Mouse (Mus musculus) forebrain, embryonic 13.5 days (tissue): Measurements from ENCODE around the gene Myl6b. TPM values are rescaled to one million over a fixed set of nuclear protein-coding genes. Genes with fewer than 3 reads are reported as not detected.
"Not testable (repeated sequence)": the region's sequence is repeated elsewhere in the genome, so short reads cannot be mapped to it uniquely, and the experiment has no call there.

Experiments
- ATAC-seq: fragments of 200-750 bp; cut with Nextera tagmentation; 2 replicates; pipeline ENCODE4 v1.8.0; 2017
- H3K27ac ChIP-seq: fragments of 300-500 bp; sonication (generic); 2 replicates; pipeline ENCODE4 v1.5.1; 2015; ENCODE audit warnings: inconsistent platforms, mild to moderate bottlenecking, moderate library complexity
- H3K27me3 ChIP-seq: fragments of 300-500 bp; sonication (generic); 2 replicates; pipeline ENCODE4 v1.6.1; 2015; ENCODE audit warnings: mild to moderate bottlenecking, inconsistent platforms
- H3K36me3 ChIP-seq: fragments of 300-500 bp; sonication (generic); 2 replicates; pipeline ENCODE4 v1.6.1; 2015; ENCODE audit warnings: mild to moderate bottlenecking, inconsistent platforms; ENCODE audit not compliant: poor library complexity, severe bottlenecking
- H3K4me1 ChIP-seq: fragments of 300-500 bp; sonication (generic); 2 replicates; pipeline ENCODE4 v1.6.1; 2015; ENCODE audit warnings: inconsistent platforms
- H3K4me2 ChIP-seq: fragments of 300-500 bp; sonication (generic); 2 replicates; pipeline ENCODE4 v1.6.1; 2015; ENCODE audit warnings: inconsistent platforms, mild to moderate bottlenecking, moderate library complexity
- H3K4me3 ChIP-seq: fragments of 300-500 bp; sonication (generic); 2 replicates; pipeline ENCODE4 v1.5.1; 2015; ENCODE audit warnings: mild to moderate bottlenecking, inconsistent platforms
- H3K9ac ChIP-seq: fragments of 300-500 bp; sonication (generic); 2 replicates; pipeline ENCODE4 v1.6.1; 2015; ENCODE audit warnings: mild to moderate bottlenecking, inconsistent platforms
- H3K9me3 ChIP-seq: fragments of 300-500 bp; sonication (generic); replicated peaks from 2 replicates; pipeline ENCODE4 v1.6.1; 2016; ENCODE audit warnings: inconsistent platforms
- WGBS: fragments of 180-500 bp; shearing (Covaris S2); methylation state at CpG from one replicate; pipeline ENCODE4 v1.1.7; 2015; 5-methylcytosine and 5-hydroxymethylcytosine counted together
- polyA plus RNA-seq: library from polyadenylated mRNA; unstranded; fragments of >200 nt; fragmentation: Nextera tagmentation; extraction: Ambion mirVana; gene quantifications from 2 replicates; pipeline ENCODE4 v1.2.1, GENCODE M21; 2015

Gene Myl6b
- polyA plus RNA-seq, 1 experiment from 2014 or later = 4.1 TPM

DNA sequence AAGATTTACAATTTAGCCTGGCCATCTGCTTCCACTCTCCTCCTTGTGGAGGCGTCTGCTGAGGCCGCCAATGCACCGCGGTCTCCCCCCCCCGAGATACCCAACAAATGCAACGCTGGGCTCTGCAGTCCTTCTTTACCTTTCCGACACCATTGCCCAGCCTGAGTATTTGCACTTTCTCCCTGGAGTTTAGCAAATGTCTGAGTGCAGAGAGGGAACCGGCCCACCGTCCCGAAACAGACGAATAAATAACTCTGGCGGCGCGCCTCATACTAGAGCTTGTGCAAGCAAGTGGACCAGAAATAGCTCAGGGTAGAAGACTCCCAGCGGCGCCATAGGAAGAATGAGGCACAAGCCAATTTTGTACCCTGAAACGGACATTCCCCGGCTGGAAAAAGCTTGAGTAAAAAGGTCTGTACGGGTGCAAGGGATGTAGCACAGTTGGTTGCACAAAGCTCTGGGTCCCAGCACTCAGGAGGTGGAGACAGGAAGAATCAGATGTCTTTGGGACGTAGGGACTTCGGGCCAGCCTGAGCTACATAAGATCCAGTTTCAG is 709 bp upstream of the Myl6b start:
- peak overlapping the region; percentile 65 for H3K9ac ChIP-seq
- ATAC-seq = peak; percentile 46
- WGBS = 3% methylated on average over 21 of the region's 21 CpGs

DNA sequence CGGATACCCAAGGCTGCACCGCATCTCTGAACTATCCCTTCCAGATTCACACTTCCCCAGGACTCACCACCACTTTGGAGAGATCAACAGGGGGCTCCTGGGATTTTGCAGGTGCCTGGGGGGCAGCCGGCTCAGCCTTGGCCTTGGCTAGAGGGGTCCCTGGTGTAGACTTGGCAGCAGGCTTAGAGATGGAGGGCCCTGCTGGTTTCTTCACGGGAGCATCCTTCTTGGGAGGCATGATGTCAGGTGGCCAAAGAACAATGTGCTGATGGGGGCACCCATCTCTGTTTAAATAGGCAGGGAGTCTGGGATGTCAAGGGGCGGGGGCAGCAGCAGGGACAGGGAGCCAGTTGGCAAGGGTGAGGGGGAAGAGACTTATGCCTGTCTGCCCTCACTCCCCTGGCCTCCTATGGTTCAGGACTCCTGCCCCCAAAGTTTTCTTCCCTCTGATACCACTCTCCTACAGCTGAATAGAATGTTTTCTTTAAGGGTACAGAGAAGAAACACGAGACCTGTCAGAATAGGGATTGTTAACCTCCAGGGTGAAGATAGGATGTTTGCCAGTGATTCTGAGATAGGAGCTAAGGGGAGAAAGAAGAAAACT is 1.2 kb downstream of the Myl6b start:
- no peak for ATAC-seq
- H3K27me3 ChIP-seq = peaks cover 3% of the 10 kb centered on the region; the same call in 1 of the 2 replicates
- H3K9me3 ChIP-seq = no peaks in the 10 kb centered on the region
- no peak overlapping the region for H3K4me2 ChIP-seq
- 31% methylated on average over 6 of the region's 6 CpGs for WGBS
- H3K4me1 ChIP-seq = peaks cover 28% of the 10 kb centered on the region
- H3K36me3 ChIP-seq = no peaks in the 10 kb centered on the region
- 0 out of 2 replicates have a peak overlapping the region, but pooled peaks have one; percentile 10 for H3K9ac ChIP-seq
- H3K27ac ChIP-seq = no peak overlapping the region
- H3K4me3 ChIP-seq = no peak overlapping the region

More for the DNA sequence above, 709 bp upstream of the Myl6b start:
- H3K4me2 ChIP-seq = peak overlapping the region; percentile 81
- peak overlapping the region; percentile 72 for H3K4me3 ChIP-seq
- peaks cover 3% of the 10 kb centered on the region; the same call in 1 of the 2 replicates for H3K27me3 ChIP-seq
- H3K9me3 ChIP-seq = no peaks in the 10 kb centered on the region
- H3K27ac ChIP-seq = peak overlapping the region; percentile 65
- H3K4me1 ChIP-seq = peaks cover 22% of the 10 kb centered on the region
- no peaks in the 10 kb centered on the region for H3K36me3 ChIP-seq

DNA sequence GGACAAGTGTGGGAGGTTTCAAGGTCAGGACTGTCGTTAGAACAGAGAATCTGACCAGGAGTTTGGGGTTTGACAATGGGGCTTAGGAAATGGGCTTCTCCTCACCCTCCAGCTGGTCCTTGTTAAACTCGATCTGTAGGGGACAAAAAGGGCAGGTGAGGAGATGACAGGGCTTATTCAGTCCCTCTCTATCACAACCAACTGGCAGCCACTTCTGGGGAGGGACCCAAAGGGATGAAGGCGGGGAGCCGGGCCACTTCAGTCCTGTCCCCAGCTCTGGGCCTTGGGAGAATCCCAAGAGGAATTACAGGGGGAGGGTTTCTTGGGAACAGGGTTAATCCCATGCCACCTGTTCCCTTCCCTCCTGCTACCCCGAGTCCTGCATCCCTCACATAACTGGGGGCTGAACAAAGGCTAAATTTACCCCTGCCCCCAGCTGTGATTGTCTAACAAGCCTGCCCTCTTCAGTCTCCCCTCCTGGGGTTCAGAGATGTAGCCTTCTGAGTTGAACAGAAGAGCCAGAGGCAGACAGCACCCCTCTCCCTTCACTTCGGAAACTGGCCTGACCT is 1.9 kb downstream of the Myl6b start:
- 0 out of 2 replicates have a peak overlapping the region, but pooled peaks have one; percentile 10 for H3K9ac ChIP-seq
- peaks cover 3% of the 10 kb centered on the region; the same call in 1 of the 2 replicates for H3K27me3 ChIP-seq
- peaks cover 5% of the 10 kb centered on the region for H3K36me3 ChIP-seq
- 25% methylated on average over 6 of the region's 6 CpGs for WGBS
- no peak overlapping the region for H3K4me3 ChIP-seq
- no peak overlapping the region for H3K27ac ChIP-seq
- no peak overlapping the region for H3K4me2 ChIP-seq
- H3K9me3 ChIP-seq = no peaks in the 10 kb centered on the region
- no peak for ATAC-seq
- H3K4me1 ChIP-seq = peaks cover 35% of the 10 kb centered on the region

DNA sequence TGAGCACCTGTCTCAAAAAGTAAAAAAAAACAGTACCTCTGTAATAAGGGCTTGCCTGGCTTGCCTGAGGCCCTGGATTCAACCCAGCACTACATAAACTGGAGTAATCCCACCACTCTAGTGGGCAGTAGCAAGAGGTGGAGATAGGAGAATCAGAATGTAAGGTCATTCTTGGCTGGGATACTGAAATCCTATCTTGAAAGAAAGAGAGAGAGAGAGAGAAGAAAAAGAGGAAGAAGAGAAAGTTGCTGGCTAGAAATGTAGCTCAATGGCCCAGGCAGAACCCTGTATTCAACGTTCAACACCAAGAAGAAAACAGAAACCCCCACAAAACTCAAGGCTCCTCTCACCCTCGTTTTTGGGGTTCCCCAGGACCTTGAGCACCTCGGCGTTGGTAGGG is 2.6 kb downstream of the Myl6b start:
- peaks cover 41% of the 10 kb centered on the region for H3K4me1 ChIP-seq
- ATAC-seq = no peak
- H3K27ac ChIP-seq = no peak overlapping the region
- peaks cover 3% of the 10 kb centered on the region; the same call in 1 of the 2 replicates for H3K27me3 ChIP-seq
- H3K4me2 ChIP-seq = no peak overlapping the region
- H3K9me3 ChIP-seq = no peaks in the 10 kb centered on the region
- WGBS = 79% methylated on average over 4 of the region's 4 CpGs
- H3K9ac ChIP-seq = no peak overlapping the region
- peaks cover 11% of the 10 kb centered on the region for H3K36me3 ChIP-seq
- H3K4me3 ChIP-seq = no peak overlapping the region

DNA sequence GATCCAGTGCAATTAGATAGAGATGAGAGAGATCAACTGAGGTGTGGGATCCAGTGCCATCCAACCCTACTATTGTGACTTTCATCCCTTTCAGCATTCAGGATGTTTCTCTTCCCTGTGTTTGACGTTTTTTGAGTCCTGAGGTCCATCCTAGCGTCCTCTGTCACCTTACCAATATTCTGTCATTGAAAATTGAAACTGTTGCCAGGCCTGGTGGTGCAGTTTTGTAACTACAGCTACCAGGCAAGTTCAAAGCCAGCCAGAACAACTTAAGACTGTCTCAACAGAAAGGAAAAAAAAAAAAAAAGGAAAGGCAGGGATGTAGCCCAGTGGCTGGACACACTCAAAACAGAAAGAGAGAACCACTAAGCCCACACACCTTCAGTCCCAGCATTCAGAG is 3.2 kb downstream of the Myl6b start:
- Histone ChIP-seq H3K4me2 (peak overlapping the region; percentile 82), H3K4me3 (peak overlapping the region; percentile 73; the same call in 1 of the 2 replicates), H3K36me3 (peaks cover 18% of the 10 kb centered on the region), H3K4me1 (peaks cover 41% of the 10 kb centered on the region), H3K9ac (no peak overlapping the region), H3K27ac (no peak overlapping the region), H3K27me3 (peaks cover 3% of the 10 kb centered on the region; the same call in 1 of the 2 replicates), H3K9me3 (no peaks in the 10 kb centered on the region)
- ATAC-seq = no peak
- 76% methylated on average over 2 of the region's 2 CpGs for WGBS

DNA sequence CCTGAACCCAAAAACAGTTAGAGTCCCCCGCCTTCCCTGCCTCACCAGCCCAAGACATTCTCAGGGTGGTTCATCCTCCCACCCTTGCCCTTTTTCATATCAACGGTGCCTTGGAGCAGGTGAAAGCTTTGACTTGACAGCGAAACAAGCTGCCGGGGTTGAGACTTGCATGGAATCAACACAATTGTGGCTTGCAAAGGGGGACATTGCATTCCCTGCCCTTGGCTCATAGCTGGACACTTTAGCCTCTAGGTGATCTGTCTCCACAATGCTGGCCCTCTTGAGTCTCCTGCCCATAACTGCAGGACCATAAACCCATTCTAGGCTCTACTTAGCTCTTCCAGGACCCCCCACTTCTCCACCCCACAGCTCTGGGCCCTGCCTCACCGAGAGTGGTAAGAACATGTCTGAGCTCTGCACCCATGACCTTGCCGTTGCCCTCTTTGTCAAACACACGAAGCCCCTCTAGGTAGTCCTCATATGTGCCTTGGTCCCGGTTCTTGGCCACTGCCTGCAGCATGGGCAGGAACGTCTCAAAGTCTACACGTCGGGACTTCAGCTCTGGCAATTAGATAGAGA is 3.7 kb downstream of the Myl6b start:
- Histone ChIP-seq H3K4me2 (peak overlapping the region; percentile 82), H3K27me3 (peaks cover 3% of the 10 kb centered on the region; the same call in 1 of the 2 replicates), H3K9me3 (no peaks in the 10 kb centered on the region), H3K4me3 (peak overlapping the region; percentile 73), H3K27ac (peak overlapping the region; percentile 85), H3K9ac (peak overlapping the region; percentile 78), H3K36me3 (peaks cover 23% of the 10 kb centered on the region), H3K4me1 (peaks cover 41% of the 10 kb centered on the region)
- WGBS = 65% methylated on average over 11 of the region's 11 CpGs
- ATAC-seq = no peak

DNA sequence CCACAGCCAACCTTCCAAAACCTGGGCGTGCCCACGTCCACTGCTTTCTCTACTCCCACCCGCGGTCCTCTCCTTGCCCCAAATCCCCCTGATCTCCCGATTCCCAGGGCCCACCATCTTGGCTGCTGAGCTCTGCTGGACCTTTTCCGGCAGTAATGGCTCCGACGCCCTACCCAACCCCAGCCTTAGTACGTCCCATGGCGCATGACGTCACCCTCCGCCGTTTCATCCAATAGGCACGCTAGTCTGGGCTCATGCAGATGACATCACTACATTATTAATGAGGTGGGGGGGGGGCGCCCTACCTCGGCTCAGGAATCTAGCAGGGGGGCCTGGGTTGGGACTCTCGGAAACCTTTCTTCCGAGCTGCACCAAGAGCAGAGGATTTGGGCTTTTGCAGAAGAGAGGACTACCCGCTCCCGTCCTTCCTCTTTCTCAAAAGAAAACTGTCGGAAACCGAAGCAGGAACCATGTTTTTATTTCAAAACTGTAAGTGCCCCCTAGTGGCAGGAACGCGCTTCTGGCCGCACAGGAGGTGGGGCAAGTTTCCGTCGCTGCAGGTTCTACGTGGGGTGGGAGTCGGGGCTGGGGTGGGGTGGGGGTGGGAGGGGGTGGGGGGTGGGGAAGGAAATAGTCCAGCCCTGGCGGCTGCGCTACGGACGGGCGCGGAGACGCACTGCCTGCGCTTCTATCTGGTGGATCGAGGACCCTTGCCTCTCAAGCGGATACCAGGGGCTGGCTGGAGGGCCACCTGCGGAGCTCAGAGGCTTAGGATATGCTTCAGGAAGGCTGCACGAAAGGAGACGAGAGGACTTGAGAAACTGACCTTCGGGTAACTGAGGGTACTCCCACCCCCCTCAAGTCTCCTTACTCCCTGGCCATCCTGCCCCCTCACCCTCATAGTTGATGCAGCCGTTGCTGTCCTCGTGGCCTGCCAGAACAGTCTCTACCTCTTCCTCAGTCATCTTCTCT is 4.5 kb downstream of the Myl6b start, which contains the start of gene Myl6:
Gene Myl6 (minus strand): TSS at position 451 of the 972 bp plus-strand sequence.
- peak within 1 kb of the TSS; percentile 82 for H3K4me2 ChIP-seq
- H3K27ac ChIP-seq = peak within 1 kb of the TSS; percentile 85
- H3K9ac ChIP-seq = peak within 1 kb of the TSS; percentile 88
- peak; percentile 95 for ATAC-seq
- no peaks in the 10 kb centered on the region for H3K9me3 ChIP-seq
- under 1% methylated on average over 45 of the region's 45 CpGs for WGBS
- peaks cover 31% of the 10 kb centered on the region for H3K36me3 ChIP-seq
- H3K27me3 ChIP-seq = peaks cover 3% of the 10 kb centered on the region; the same call in 1 of the 2 replicates
- H3K4me3 ChIP-seq = peak within 1 kb of the TSS; percentile 73
- peaks cover 36% of the 10 kb centered on the region for H3K4me1 ChIP-seq

DNA sequence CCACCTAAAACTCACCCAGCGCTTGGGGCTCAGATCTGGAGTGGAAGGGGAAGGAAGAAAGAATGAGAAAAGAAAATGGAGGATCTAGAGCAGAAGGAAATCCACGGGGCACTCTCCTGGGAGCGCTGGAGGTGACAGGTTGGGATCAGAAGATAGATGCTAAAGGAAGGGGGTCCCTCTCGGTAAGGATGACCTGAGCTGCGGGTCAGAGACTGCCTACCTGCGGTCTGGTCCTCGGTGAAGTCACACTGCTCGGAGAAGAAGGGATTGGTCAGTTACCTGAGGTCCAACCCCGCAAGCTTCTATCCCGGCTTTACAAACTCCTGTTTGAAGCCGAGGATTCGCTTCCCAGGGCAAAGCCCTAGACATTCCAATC is 5.2 kb downstream of the Myl6b start:
- Histone ChIP-seq H3K4me3 (peak overlapping the region; percentile 73), H3K9ac (peak overlapping the region; percentile 88), H3K27me3 (peaks cover 3% of the 10 kb centered on the region; the same call in 1 of the 2 replicates), H3K9me3 (no peaks in the 10 kb centered on the region), H3K4me2 (peak overlapping the region; percentile 82), H3K4me1 (peaks cover 35% of the 10 kb centered on the region), H3K27ac (peak overlapping the region; percentile 85), H3K36me3 (peaks cover 37% of the 10 kb centered on the region)
- ATAC-seq = no peak
- WGBS = under 1% methylated on average over 12 of the region's 12 CpGs

DNA sequence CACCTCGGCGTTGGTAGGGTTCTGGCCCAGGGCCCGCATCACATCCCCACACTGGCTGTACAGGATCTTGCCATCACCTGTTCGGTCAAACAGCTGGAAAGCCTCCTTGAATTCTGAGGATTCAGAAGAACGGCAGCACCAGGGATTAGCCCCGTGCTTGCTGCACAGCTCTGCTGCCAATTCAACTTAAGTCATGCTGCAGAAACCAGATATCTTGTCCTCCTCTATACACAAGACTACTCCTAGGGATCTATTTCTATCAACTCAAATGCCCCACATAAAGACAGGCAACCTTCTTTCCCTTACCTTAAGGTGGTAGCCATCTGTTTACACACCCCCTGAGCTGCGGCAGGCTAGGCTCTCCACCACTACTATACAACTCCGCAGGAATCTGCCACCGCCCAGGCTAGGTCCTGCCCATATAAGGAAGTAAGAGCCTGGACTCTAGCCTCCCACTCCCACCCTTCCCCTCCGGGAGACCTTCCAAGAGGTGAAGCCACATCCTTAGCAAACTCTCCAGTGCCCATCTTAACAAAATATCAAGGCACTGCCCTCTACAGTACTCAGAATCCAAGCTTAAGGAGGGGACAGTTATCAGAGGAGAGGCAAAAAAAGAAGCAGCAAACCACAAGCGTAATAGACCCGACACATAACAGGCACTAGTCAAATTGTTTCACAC is 5.7 kb downstream of the Myl6b start:
- Histone ChIP-seq H3K9me3 (no peaks in the 10 kb centered on the region), H3K4me3 (peak overlapping the region; percentile 73), H3K36me3 (peaks cover 43% of the 10 kb centered on the region), H3K4me2 (peak overlapping the region; percentile 82), H3K27me3 (peaks cover 3% of the 10 kb centered on the region; the same call in 1 of the 2 replicates), H3K27ac (peak overlapping the region; percentile 85), H3K4me1 (peaks cover 29% of the 10 kb centered on the region), H3K9ac (peak overlapping the region; percentile 88)
- ATAC-seq = peak; percentile 20
- whole genome bisulfite sequencing = 27% methylated on average over 12 of the region's 12 CpGs

DNA sequence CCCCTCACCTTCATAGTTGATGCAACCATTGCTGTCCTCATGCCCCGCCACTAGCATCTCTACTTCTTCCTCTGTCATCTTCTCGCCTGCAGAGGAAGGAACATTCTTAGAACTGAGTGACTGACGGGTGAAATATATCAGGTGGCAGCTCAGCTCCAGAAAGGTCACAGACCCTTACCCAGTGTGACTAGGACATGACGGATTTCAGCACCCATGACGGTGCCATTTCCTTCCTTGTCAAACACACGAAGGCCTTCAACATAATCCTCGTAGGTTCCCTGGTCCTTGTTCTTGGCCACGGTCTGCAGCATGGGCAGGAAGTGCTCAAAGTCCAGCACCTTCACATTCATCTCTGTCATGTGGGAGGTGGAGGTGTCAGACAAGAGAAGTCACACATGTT is 6.4 kb downstream of the Myl6b start:
- Histone ChIP-seq H3K4me3 (peak overlapping the region; percentile 73; the same call in 1 of the 2 replicates), H3K36me3 (peaks cover 50% of the 10 kb centered on the region), H3K9ac (peak overlapping the region; percentile 88), H3K4me1 (peaks cover 28% of the 10 kb centered on the region), H3K27ac (0 out of 2 replicates have a peak overlapping the region, but pooled peaks have one; percentile 85), H3K4me2 (peak overlapping the region; percentile 82)
- not testable (repeated sequence) for H3K27me3 ChIP-seq, H3K9me3 ChIP-seq, ATAC-seq
- WGBS = 83% methylated on average over 8 of the region's 8 CpGs
